Mouse (Mus musculus): ENCODE data around the gene Mpzl1.

Gene Mpzl1

GRCm38 (mm10) chr1:165655482-165655881, 21.1 kb upstream of the Mpzl1 start:
- DNase-seq (ENCODE audit: low spot score): no peak

GRCm38 (mm10) chr1:165655022-165655421, 20.7 kb upstream of the Mpzl1 start:
- DNase-seq (ENCODE audit: low spot score): no peak

- no peak for DNase-seq (ENCODE audit: low spot score)
These were observed 19.0 kb upstream of the Mpzl1 start for GRCm38 (mm10) chr1:165653126-165653885.

- DNase-seq (ENCODE audit: low spot score): no peak
These were observed 18.2 kb upstream of the Mpzl1 start for GRCm38 (mm10) chr1:165652507-165652906.

GRCm38 (mm10) chr1:165651158-165651557, 16.8 kb upstream of the Mpzl1 start:
- DNase-seq (ENCODE audit: low spot score): no peak

GRCm38 (mm10) chr1:165645102-165645501, 10.8 kb upstream of the Mpzl1 start:
- no peak for DNase-seq (ENCODE audit: low spot score)

- DNase-seq (ENCODE audit: low spot score): no peak
These were observed 9.4 kb upstream of the Mpzl1 start for GRCm38 (mm10) chr1:165643735-165644134.

GRCm38 (mm10) chr1:165642780-165643311, 8.5 kb upstream of the Mpzl1 start:
- DNase-seq (ENCODE audit: low spot score): peak; percentile 89

- peak; percentile 89 for DNase-seq (ENCODE audit: low spot score)
These were observed 7.7 kb upstream of the Mpzl1 start for GRCm38 (mm10) chr1:165641786-165642771.

- DNase-seq (ENCODE audit: low spot score): peak; percentile 93
These were observed 7.0 kb upstream of the Mpzl1 start for GRCm38 (mm10) chr1:165641271-165641771.

- DNase-seq (ENCODE audit: low spot score): no peak
These were observed 2.0 kb upstream of the Mpzl1 start for GRCm38 (mm10) chr1:165636289-165636688.

GRCm38 (mm10) chr1:165635055-165635897, 938 bp upstream of the Mpzl1 start:
- no peak for DNase-seq (ENCODE audit: low spot score)

GRCm38 (mm10) chr1:165633345-165633744, 993 bp downstream of the Mpzl1 start:
- DNase-seq (ENCODE audit: low spot score): peak; percentile 40

- DNase-seq (ENCODE audit: low spot score): no peak
These were observed 3.2 kb downstream of the Mpzl1 start for GRCm38 (mm10) chr1:165631136-165631535.

- no peak for DNase-seq (ENCODE audit: low spot score)
These were observed 4.4 kb downstream of the Mpzl1 start for GRCm38 (mm10) chr1:165629975-165630374.

- no peak for DNase-seq (ENCODE audit: low spot score)
These were observed 5.7 kb downstream of the Mpzl1 start for GRCm38 (mm10) chr1:165628603-165629002.

- no peak for DNase-seq (ENCODE audit: low spot score)
These were observed 8.4 kb downstream of the Mpzl1 start for GRCm38 (mm10) chr1:165625896-165626295.

- no peak for DNase-seq (ENCODE audit: low spot score)
These were observed 9.3 kb downstream of the Mpzl1 start for GRCm38 (mm10) chr1:165625058-165625457.

- no peak for DNase-seq (ENCODE audit: low spot score)
These were observed 16.1 kb downstream of the Mpzl1 start for GRCm38 (mm10) chr1:165618201-165618624.

- peak; percentile 73 for DNase-seq (ENCODE audit: low spot score)
These were observed 17.0 kb downstream of the Mpzl1 start for GRCm38 (mm10) chr1:165617166-165617891.

GRCm38 (mm10) chr1:165616652-165617051, 17.7 kb downstream of the Mpzl1 start:
- peak; percentile 53 for DNase-seq (ENCODE audit: low spot score)

Data from embryo, embryonic 10.5 days (tissue).